Mouse (Mus musculus) ZHBTc4 (cell line): ENCODE results near the gene 4933430I17Rik.
"Not testable (repeated sequence)": the region's sequence is repeated elsewhere in the genome, so short reads cannot be mapped to it uniquely, and the experiment has no call there.

Experiments
- DNase-seq: peaks from one replicate; pipeline ENCODE4 v3.0.0-alpha.2; 2011; ENCODE audit warnings: low read depth, low spot score

The 4933430I17Rik gene

GRCm38 (mm10) chr4:62524651-62525488 is at the start of gene 4933430I17Rik, which contains the start of gene Pole3:
Gene 4933430I17Rik (plus strand): TSS chr4:62525369.
Gene Pole3 (minus strand): TSS chr4:62525068.
- peak; percentile 100 for DNase-seq

- DNase-seq: no peak
These were observed 49.4 kb upstream of the 4933430I17Rik start for GRCm38 (mm10) chr4:62475793-62476192.

GRCm38 (mm10) chr4:62477542-62478244 is 47.5 kb upstream of the 4933430I17Rik start:
- no peak for DNase-seq

- not testable (repeated sequence) for DNase-seq
These were observed 45.6 kb upstream of the 4933430I17Rik start for GRCm38 (mm10) chr4:62479593-62479936.

- DNase-seq: peak; percentile 80
These were observed 45.0 kb upstream of the 4933430I17Rik start, which contains the start of gene Bspry for GRCm38 (mm10) chr4:62479937-62480708. Gene Bspry (plus strand): TSS chr4:62480053.

- DNase-seq: peak; percentile 11
These were observed 44.2 kb upstream of the 4933430I17Rik start for GRCm38 (mm10) chr4:62480709-62481605.

GRCm38 (mm10) chr4:62484928-62485327 is 40.2 kb upstream of the 4933430I17Rik start:
- DNase-seq: no peak

- DNase-seq: no peak
These were observed 39.6 kb upstream of the 4933430I17Rik start for GRCm38 (mm10) chr4:62485450-62486161.

GRCm38 (mm10) chr4:62486162-62486696 is 38.9 kb upstream of the 4933430I17Rik start:
- DNase-seq: no peak

- DNase-seq: no peak
These were observed 38.0 kb upstream of the 4933430I17Rik start for GRCm38 (mm10) chr4:62487172-62487571.

- no peak for DNase-seq
These were observed 37.3 kb upstream of the 4933430I17Rik start for GRCm38 (mm10) chr4:62487914-62488313.

GRCm38 (mm10) chr4:62492682-62493081 is 32.5 kb upstream of the 4933430I17Rik start:
- no peak for DNase-seq

GRCm38 (mm10) chr4:62494230-62494629 is 30.9 kb upstream of the 4933430I17Rik start:
- no peak for DNase-seq

GRCm38 (mm10) chr4:62495946-62496345 is 29.2 kb upstream of the 4933430I17Rik start:
- DNase-seq: no peak

- DNase-seq: no peak
These were observed 28.4 kb upstream of the 4933430I17Rik start for GRCm38 (mm10) chr4:62496815-62497214.

- no peak for DNase-seq
These were observed 24.4 kb upstream of the 4933430I17Rik start for GRCm38 (mm10) chr4:62500799-62501198.

GRCm38 (mm10) chr4:62501534-62501933 is 23.6 kb upstream of the 4933430I17Rik start:
- no peak for DNase-seq

GRCm38 (mm10) chr4:62501964-62502732 is 23.0 kb upstream of the 4933430I17Rik start:
- peak; percentile 91 for DNase-seq

- no peak for DNase-seq
These were observed 22.2 kb upstream of the 4933430I17Rik start for GRCm38 (mm10) chr4:62502969-62503368.
